Mouse (Mus musculus) thymus, postnatal 14 days (tissue): ENCODE data around the gene Shb.

Experiments
- DNase-seq: peaks from one replicate; pipeline ENCODE4 v3.0.0; 2021

Shb gene

GRCm38 (mm10) chr4:45527562-45528354 lies 4.5 kb downstream of the Shb start:
- DNase-seq = peak; percentile 37

DNA sequence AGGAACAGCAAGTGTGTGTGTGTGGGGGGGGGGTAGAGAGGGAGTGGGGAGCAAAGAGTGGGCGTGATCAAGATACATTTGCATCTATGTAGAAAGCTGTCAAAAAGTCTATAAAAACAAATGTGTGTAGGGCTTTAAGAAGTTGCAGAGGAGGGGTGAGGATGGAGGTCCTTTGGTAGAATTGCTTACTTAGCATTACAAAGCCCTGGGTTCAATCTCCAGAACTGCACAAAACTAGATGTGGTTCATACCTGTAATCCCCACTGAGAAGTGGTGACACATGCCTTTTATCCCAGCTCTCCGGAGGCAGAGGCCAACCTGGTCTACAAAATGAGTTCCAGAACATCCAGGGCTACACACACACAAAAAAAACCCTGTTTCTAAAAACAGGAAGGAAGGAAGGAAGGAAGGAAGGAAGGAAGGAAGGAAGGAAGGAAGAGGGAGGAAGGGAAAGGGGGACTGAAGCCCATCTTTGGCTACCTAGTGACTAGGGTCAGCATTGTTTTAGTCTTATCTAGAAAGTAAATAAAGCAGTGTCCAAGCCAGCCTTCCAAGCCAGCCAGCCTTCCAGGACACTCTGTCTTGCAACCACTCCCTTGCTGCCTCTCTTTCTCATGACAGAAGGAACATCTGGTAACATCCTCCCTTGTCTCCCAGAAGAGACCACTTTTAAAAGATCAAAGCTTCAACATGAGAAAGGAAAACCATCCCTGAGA lies 5.3 kb downstream of the Shb start:
- DNase-seq = no peak

GRCm38 (mm10) chr4:45526175-45526574 lies 6.1 kb downstream of the Shb start:
- no peak for DNase-seq

GRCm38 (mm10) chr4:45525541-45525940 lies 6.7 kb downstream of the Shb start:
- DNase-seq = no peak

- DNase-seq = no peak
Observed at GRCm38 (mm10) chr4:45524602-45525001, 7.7 kb downstream of the Shb start.

GRCm38 (mm10) chr4:45523360-45523759 lies 8.9 kb downstream of the Shb start:
- DNase-seq = no peak

- no peak for DNase-seq
Observed at GRCm38 (mm10) chr4:45522956-45523355, 9.3 kb downstream of the Shb start.

GRCm38 (mm10) chr4:45522583-45522900 lies 9.7 kb downstream of the Shb start:
- DNase-seq = no peak

- no peak for DNase-seq
Observed at GRCm38 (mm10) chr4:45521705-45522582, 10.3 kb downstream of the Shb start.

DNA sequence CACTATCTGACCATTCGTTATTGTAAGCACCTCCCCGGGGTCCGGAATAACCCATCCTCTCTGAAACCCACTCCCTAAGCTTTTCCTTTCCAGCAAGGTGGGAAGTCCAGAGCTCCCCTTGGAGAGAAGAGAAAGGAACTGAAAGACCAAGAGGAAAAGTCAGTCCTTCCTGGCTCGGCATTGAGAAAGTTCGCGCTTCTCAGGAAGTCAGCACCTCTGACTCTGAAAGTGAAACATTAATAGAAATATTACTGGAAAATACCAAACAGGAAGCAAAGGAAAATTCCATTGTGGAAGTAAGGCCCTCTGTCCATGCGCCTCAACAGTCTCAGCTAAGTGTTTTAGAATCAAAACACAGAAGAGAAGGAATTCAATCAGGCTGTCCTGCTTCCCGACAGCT lies 11.9 kb downstream of the Shb start:
- no peak for DNase-seq

DNA sequence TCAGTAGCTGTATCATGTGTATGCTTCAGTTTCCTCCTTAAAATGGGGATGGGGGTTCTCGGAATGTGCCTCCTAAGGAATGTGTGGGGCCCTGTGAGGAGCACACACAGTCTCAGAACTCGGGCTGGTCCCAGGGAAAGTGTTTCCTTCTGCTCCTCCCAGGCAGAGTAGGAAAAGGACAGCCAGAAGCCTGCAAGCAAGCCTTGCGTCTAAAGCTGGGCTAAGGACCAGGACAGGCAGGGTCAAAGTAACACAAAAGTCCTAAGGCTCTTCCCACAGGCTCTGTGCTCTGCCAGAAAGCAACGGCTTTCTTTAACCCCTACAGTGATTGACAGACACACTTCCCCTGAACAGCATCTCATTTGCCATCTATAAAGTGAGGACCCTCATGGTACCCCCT lies 14.9 kb downstream of the Shb start:
- DNase-seq = no peak

- DNase-seq = no peak
Observed at GRCm38 (mm10) chr4:45515894-45516293, 16.4 kb downstream of the Shb start.

DNA sequence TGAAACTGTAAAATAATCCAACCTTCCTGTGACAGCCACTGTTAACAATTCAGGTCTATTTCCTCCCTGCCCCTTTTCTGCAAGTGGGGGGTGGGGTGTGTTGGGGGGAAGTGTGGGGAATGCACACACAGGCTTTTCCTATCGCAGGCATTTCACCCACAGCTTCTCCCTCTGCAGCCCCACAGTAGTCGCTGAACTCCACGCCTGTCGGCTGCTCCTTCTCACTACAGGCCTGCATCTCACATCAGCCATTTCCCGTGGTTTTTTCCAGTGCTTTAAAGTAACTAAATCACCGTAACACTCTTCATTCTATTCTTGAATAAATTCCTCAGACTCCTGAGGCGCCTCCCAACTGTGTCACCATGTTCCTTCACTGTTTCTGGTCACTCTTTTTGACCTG lies 17.9 kb downstream of the Shb start:
- DNase-seq = no peak

- DNase-seq = peak; percentile 25
Observed at GRCm38 (mm10) chr4:45513791-45514293, 18.4 kb downstream of the Shb start.

- no peak for DNase-seq
Observed at GRCm38 (mm10) chr4:45513340-45513739, 18.9 kb downstream of the Shb start.

- DNase-seq = no peak
Observed at GRCm38 (mm10) chr4:45510163-45510562, 22.1 kb downstream of the Shb start.

DNA sequence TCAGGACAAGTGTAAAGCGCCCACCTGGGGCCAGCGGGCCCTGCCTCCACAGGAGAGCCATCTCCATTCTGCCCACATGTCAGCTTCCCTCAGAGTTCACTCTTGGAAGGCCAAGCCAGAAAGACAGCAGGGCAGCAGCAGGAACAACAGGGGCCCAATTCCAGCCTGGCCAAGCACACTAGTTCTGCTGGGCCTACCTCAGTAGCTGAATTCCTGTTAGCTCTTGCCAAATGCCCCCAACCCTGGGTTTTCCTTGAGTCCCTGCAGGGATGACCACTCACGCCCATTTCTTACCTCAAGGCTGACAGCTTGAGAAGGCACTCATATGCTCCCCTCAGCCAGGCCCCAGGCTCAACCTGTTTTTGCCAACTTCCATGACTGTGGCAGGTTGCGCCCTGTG lies 22.9 kb downstream of the Shb start:
- no peak for DNase-seq

GRCm38 (mm10) chr4:45508469-45508868 lies 23.8 kb downstream of the Shb start:
- DNase-seq = no peak

DNA sequence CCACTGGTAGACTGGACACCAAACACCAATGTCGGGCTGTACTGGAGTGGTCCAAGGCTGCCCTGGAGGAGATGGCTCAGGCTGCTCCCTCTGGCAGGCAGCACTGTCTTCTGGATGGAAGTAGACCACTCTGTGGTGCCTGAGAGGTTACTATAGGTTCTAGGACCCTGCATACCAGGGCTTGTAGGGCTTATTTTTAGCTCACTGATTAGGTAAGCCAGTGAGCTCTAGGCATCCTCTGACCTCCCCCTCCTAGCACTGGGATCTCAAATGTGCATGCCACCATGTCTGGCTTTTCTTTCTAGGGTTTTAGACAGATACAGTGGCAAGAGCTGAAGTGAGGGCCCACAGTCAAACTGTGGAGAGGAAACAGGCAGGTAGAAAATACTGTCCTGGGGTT lies 24.8 kb downstream of the Shb start:
- DNase-seq = no peak

DNA sequence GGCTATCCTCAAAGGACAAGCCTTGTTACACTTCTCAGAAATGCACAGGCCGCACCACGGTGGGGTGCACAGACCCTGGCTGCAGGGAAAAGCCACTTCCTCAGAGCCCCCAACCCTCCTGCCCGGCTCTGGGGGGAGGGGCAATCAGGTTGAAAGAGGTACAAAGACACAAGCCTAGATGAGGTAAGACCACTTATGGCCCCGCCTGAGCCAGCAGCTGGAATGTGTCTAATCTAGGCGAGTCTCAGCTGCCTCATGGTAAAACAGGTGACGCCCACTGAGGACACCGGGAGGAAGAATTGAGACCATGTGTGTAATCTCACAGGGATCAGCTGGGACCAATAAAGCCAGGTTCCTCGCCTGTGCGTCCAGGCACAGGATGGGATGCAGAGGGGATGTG lies 25.2 kb downstream of the Shb start:
- DNase-seq = no peak

GRCm38 (mm10) chr4:45506613-45507012 lies 25.7 kb downstream of the Shb start:
- no peak for DNase-seq

GRCm38 (mm10) chr4:45505671-45506070 lies 26.6 kb downstream of the Shb start:
- DNase-seq = no peak

DNA sequence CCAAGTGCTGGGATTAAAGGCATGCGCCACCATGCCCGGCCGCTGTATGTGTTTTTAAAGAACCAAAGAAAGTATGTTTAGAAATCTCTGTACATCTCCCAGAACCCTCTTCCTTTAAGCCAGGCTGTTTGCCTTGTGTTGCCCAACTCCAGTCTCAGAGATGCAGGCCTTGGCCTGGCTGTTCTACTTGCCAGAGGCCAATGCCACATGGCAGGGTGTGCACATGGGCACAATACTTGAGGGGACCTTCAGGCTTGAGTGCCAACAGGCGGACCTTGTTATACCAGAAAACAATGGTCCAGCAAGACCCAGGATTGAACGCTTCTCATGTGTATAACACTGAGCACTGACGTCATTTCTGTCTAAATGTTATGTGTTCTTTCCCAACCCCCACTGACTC lies 27.1 kb downstream of the Shb start:
- DNase-seq = no peak

GRCm38 (mm10) chr4:45503816-45504215 lies 28.5 kb downstream of the Shb start:
- no peak for DNase-seq
